Mouse (Mus musculus) thymus, adult 2 months (tissue): Measurements from ENCODE around the gene Pde3a.

Experiments
- CTCF ChIP-seq: fragments of 200-500 bp; IDR thresholded peaks from 2 replicates; pipeline ENCODE4 v1.5.1; 2012; ENCODE audit warnings: mild to moderate bottlenecking, control low read depth, low read length, moderate library complexity, borderline replicate concordance; ENCODE audit not compliant: control insufficient read depth, poor library complexity, insufficient read depth; ENCODE audit errors: extremely low read depth
- POLR2A ChIP-seq: fragments of 200-500 bp; IDR thresholded peaks from 2 replicates; pipeline ENCODE4 v1.6.1; 2012; ENCODE audit warnings: mild to moderate bottlenecking, low read length, control low read depth, moderate library complexity; ENCODE audit not compliant: control insufficient read depth, poor library complexity, insufficient read depth; ENCODE audit errors: extremely low read depth

GRCm38 (mm10) chr6:141267888-141268570 is 19.0 kb downstream of the Pde3a start:
- TF ChIP-seq POLR2A (no peak), CTCF (no peak)
